Mouse (Mus musculus): ENCODE data around the gene Tulp3. TPM values are rescaled to one million over a fixed set of nuclear protein-coding genes. Genes with fewer than 3 reads are reported as not detected.
A peak's percentile ranks its signal among the peaks of the same experiment; 100 is the strongest.

The Tulp3 gene
- total and polyA plus RNA-seq, 3 experiments: 5.4 to 10.2 (median 6.4) TPM

GRCm38 (mm10) chr6:128299292-128300133 lies 56.1 kb downstream of the Tulp3 start:
- peak; percentile 22 to 41 for DNase-seq
- Histone ChIP-seq H3K27me3 (ENCODE audit: control insufficient read depth, insufficient read depth, low read length) (no peaks in the 10 kb centered on the region), H3K27ac (peak overlapping the region; percentile 85), H3K36me3 (ENCODE audit: control insufficient read depth, insufficient read depth, low read length) (no peaks in the 10 kb centered on the region), H3K79me2 (replicated peaks; ENCODE audit: control insufficient read depth, insufficient read depth, low read length) (no peaks in the 10 kb centered on the region), H3K9ac (ENCODE audit: low read depth, low read length) (peak overlapping the region; percentile 85), H3K4me3 (peak overlapping the region; percentile 81), H3K4me1 (ENCODE audit: control insufficient read depth, insufficient read depth, low read length) (peaks cover 18% of the 10 kb centered on the region)
- TF ChIP-seq CTCF (IDR thresholded peaks at IDR 0.05) (no peak), POLR2A (IDR thresholded peaks at IDR 0.05; ENCODE audit: insufficient read depth, low read depth, low read length) (no peak), EP300 (IDR thresholded peaks at IDR 0.05; ENCODE audit: insufficient read depth, low read depth, low read length) (no peak)
- intact Hi-C loops (cut with DNase I): loop anchor here (2.0 to 10.0 kb wide), 5 partner anchors 19 to 1755 kb away; no protein-coding TSS in a partner anchor
- 3% methylated on average over 25 of the region's 25 CpGs for WGBS

GRCm38 (mm10) chr6:128298246-128298645 lies 57.4 kb downstream of the Tulp3 start:
- TF ChIP-seq EP300 (IDR thresholded peaks at IDR 0.05; ENCODE audit: insufficient read depth, low read depth, low read length) (no peak), POLR2A (IDR thresholded peaks at IDR 0.05; ENCODE audit: insufficient read depth, low read depth, low read length) (no peak), CTCF (IDR thresholded peaks at IDR 0.05) (no peak)
- DNase-seq: no peak
- H3K4me3 ChIP-seq: no peak overlapping the region
- H3K9ac ChIP-seq (ENCODE audit: low read depth, low read length): no peak overlapping the region
- H3K36me3 ChIP-seq (ENCODE audit: control insufficient read depth, insufficient read depth, low read length): no peaks in the 10 kb centered on the region
- H3K27me3 ChIP-seq (ENCODE audit: control insufficient read depth, insufficient read depth, low read length): no peaks in the 10 kb centered on the region
- peaks cover 18% of the 10 kb centered on the region for H3K4me1 ChIP-seq (ENCODE audit: control insufficient read depth, insufficient read depth, low read length)
- no peak overlapping the region for H3K27ac ChIP-seq
- intact Hi-C loops (cut with DNase I): loop anchor here (5.0 to 10.0 kb wide), 2 partner anchors 36 to 1753 kb away; no protein-coding TSS in a partner anchor
- 60% methylated on average over 7 of the region's 7 CpGs for WGBS
- H3K79me2 ChIP-seq (replicated peaks; ENCODE audit: control insufficient read depth, insufficient read depth, low read length): no peaks in the 10 kb centered on the region

GRCm38 (mm10) chr6:128296750-128297393 lies 58.8 kb downstream of the Tulp3 start:
- Histone ChIP-seq H3K9ac (ENCODE audit: low read depth, low read length) (no peak overlapping the region), H3K4me1 (ENCODE audit: control insufficient read depth, insufficient read depth, low read length) (peaks cover 18% of the 10 kb centered on the region), H3K4me3 (no peak overlapping the region), H3K36me3 (ENCODE audit: control insufficient read depth, insufficient read depth, low read length) (no peaks in the 10 kb centered on the region), H3K27ac (peak overlapping the region; percentile 81), H3K79me2 (replicated peaks; ENCODE audit: control insufficient read depth, insufficient read depth, low read length) (no peaks in the 10 kb centered on the region), H3K27me3 (ENCODE audit: control insufficient read depth, insufficient read depth, low read length) (no peaks in the 10 kb centered on the region)
- DNase-seq: peak in 1 of 2 experiments; percentile 10
- 44% methylated on average over 11 of the region's 11 CpGs for WGBS
- no peak for TF ChIP-seq POLR2A (IDR thresholded peaks at IDR 0.05; ENCODE audit: insufficient read depth, low read depth, low read length)
- intact Hi-C loops (cut with DNase I): loop anchor here (5.0 to 10.0 kb wide), 2 partner anchors 35 to 1752 kb away; no protein-coding TSS in a partner anchor

- Histone ChIP-seq H3K4me1 (ENCODE audit: control insufficient read depth, insufficient read depth, low read length) (peaks cover 18% of the 10 kb centered on the region), H3K36me3 (ENCODE audit: control insufficient read depth, insufficient read depth, low read length) (no peaks in the 10 kb centered on the region), H3K27me3 (ENCODE audit: control insufficient read depth, insufficient read depth, low read length) (no peaks in the 10 kb centered on the region), H3K27ac (peak overlapping the region; percentile 81), H3K79me2 (replicated peaks; ENCODE audit: control insufficient read depth, insufficient read depth, low read length) (no peaks in the 10 kb centered on the region), H3K9ac (ENCODE audit: low read depth, low read length) (peak overlapping the region; percentile 24; the same call in 1 of the 2 replicates), H3K4me3 (no peak overlapping the region)
- 40% methylated on average over 6 of the region's 6 CpGs for WGBS
- peak; percentile 58 to 71 for DNase-seq
- no peak for TF ChIP-seq CTCF (IDR thresholded peaks at IDR 0.05)
- peak; percentile 83 for TF ChIP-seq EP300 (IDR thresholded peaks at IDR 0.05; ENCODE audit: insufficient read depth, low read depth, low read length)
- intact Hi-C loops (cut with DNase I): loop anchor here (5.0 to 10.0 kb wide), 2 partner anchors 34 to 1751 kb away; no protein-coding TSS in a partner anchor
Observed at GRCm38 (mm10) chr6:128295876-128296749, 59.5 kb downstream of the Tulp3 start.

- 53% methylated on average over 5 of the region's 5 CpGs for WGBS
Observed at GRCm38 (mm10) chr6:128291284-128291683, 64.4 kb downstream of the Tulp3 start.

More at GRCm38 (mm10) chr6:128291284-128291683, 64.4 kb downstream of the Tulp3 start:
- Histone ChIP-seq H3K36me3 (ENCODE audit: control insufficient read depth, insufficient read depth, low read length) (no peaks in the 10 kb centered on the region), H3K4me3 (no peak overlapping the region), H3K4me1 (ENCODE audit: control insufficient read depth, insufficient read depth, low read length) (peaks cover 10% of the 10 kb centered on the region), H3K9ac (ENCODE audit: low read depth, low read length) (no peak overlapping the region), H3K79me2 (replicated peaks; ENCODE audit: control insufficient read depth, insufficient read depth, low read length) (no peaks in the 10 kb centered on the region), H3K27ac (no peak overlapping the region), H3K27me3 (ENCODE audit: control insufficient read depth, insufficient read depth, low read length) (no peaks in the 10 kb centered on the region)
- no peak for DNase-seq
- no peak for TF ChIP-seq EP300 (IDR thresholded peaks at IDR 0.05; ENCODE audit: insufficient read depth, low read depth, low read length)
- TF ChIP-seq POLR2A (IDR thresholded peaks at IDR 0.05; ENCODE audit: insufficient read depth, low read depth, low read length): no peak
- no peak for TF ChIP-seq CTCF (IDR thresholded peaks at IDR 0.05)
- intact Hi-C loops (cut with DNase I): loop anchor here (10.0 kb wide), 1 partner anchor 1746 kb away; no protein-coding TSS in a partner anchor
